Mouse (Mus musculus): Measurements from ENCODE around the gene Kdelc2. TPM values are rescaled to one million over a fixed set of nuclear protein-coding genes. Genes with fewer than 3 reads are reported as not detected.

Kdelc2 gene
- total RNA-seq, 1 experiment, result 5.5 TPM

DNA sequence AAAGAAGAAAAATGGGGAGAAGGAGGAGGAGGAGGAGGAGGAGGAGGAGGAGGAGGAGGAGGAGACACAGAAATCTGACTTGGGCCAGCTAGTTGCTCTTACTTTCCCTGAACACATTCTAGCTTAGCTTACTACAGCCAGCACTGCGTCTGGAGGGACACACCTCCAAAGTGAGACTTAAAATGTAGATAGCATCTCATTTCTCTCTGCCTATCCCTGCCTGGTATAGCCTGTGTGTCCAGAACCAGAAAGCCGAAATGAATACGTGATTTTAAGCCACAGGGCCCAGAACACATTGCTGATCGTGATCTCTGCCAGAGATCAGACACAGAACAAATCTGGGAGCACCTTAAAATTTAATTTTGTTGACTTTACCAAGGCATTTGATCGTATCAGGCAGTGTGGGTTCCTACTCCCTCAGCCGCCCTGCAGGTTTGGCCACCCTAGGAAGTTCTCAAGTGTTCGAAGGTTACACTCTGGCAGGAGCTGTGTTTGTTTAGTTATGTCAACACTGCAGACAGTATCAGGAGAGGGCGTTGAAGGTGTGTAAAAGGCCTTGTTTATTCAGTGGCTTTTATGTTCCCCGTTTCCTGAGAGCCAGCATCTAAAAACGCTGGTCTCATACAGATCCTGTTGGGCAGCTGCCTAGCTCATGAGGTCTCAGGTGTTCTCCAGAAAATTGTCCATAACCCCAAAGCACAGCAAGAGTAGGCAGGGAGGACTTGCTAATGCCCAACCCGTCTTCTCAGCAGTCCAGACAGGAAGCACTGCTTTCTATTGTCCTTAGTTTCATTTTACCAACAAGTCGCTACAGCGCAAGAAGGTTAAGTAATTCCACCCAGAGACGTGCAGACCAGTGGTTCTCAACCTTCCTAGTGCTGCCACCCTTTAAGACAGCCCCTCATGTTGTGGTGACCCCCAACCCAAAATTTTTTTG is 27.3 kb upstream of the Kdelc2 start:
- H3K4me1 ChIP-seq (ENCODE audit: control insufficient read depth in 2 of 2, insufficient read depth in 2 of 2, low read length in 2 of 2, poor library complexity in 1 of 2), result 0 out of 4 replicates have a peak, but pooled peaks cover 0 to 2% of the 10 kb centered on the region in 2 experiments
- H3K9me3 ChIP-seq (ENCODE audit: control insufficient read depth, insufficient read depth, low read depth, low read length), result no peaks in the 10 kb centered on the region
- no peak overlapping the region for H3K4me3 ChIP-seq (ENCODE audit: insufficient read depth in 1 of 2, low read depth in 1 of 2, low read length in 2 of 2, poor library complexity in 1 of 2, severe bottlenecking in 1 of 2)
- in situ Hi-C loops (cut with MboI; ENCODE audit: low sequenced_read_pairs in 2 of 2, unreplicated experiment in 2 of 2), result no loop called here
- TF ChIP-seq CHD2 (IDR thresholded peaks at IDR 0.05; ENCODE audit: low read depth, low read length) (no peak), ZC3H11A (IDR thresholded peaks at IDR 0.05; ENCODE audit: borderline replicate concordance, low read depth, low read length) (no peak), ZNF384 (IDR thresholded peaks at IDR 0.05; ENCODE audit: low read depth, low read length) (no peak), MAFK (IDR thresholded peaks at IDR 0.05; ENCODE audit: insufficient read depth, low read depth, low read length) (no peak), HCFC1 (IDR thresholded peaks at IDR 0.05; ENCODE audit: borderline replicate concordance, insufficient read depth, low read length) (no peak)
- H3K9ac ChIP-seq (ENCODE audit: insufficient read depth, low read depth, low read length, poor library complexity, severe bottlenecking), result no peak overlapping the region
- H3K27ac ChIP-seq (ENCODE audit: insufficient read depth, low read depth, low read length, poor library complexity, severe bottlenecking), result no peak overlapping the region
- DNase-seq (ENCODE audit: low read depth, low spot score), result no peak
- no peaks in the 10 kb centered on the region for H3K36me3 ChIP-seq (ENCODE audit: control insufficient read depth, insufficient read depth, low read length, poor library complexity, severe bottlenecking)

- in situ Hi-C loops (cut with MboI; ENCODE audit: low sequenced_read_pairs in 2 of 2, unreplicated experiment in 2 of 2), result no loop called here
- no peak for DNase-seq (ENCODE audit: low read depth, low spot score)
- no peak for TF ChIP-seq ZC3H11A (IDR thresholded peaks at IDR 0.05; ENCODE audit: borderline replicate concordance, low read depth, low read length)
- TF ChIP-seq HCFC1 (IDR thresholded peaks at IDR 0.05; ENCODE audit: borderline replicate concordance, insufficient read depth, low read length), result no peak
- TF ChIP-seq MAFK (IDR thresholded peaks at IDR 0.05; ENCODE audit: insufficient read depth, low read depth, low read length), result no peak
- TF ChIP-seq ZNF384 (IDR thresholded peaks at IDR 0.05; ENCODE audit: low read depth, low read length), result no peak
- no peak for TF ChIP-seq CHD2 (IDR thresholded peaks at IDR 0.05; ENCODE audit: low read depth, low read length)
Observed at GRCm38 (mm10) chr9:53371339-53371738, 12.5 kb upstream of the Kdelc2 start.

GRCm38 (mm10) chr9:53375907-53376306 is 7.9 kb upstream of the Kdelc2 start:
- DNase-seq (ENCODE audit: low read depth, low spot score), result no peak
- Histone ChIP-seq H3K36me3 (ENCODE audit: control insufficient read depth, insufficient read depth, low read length, poor library complexity, severe bottlenecking) (no peaks in the 10 kb centered on the region), H3K4me3 (ENCODE audit: insufficient read depth in 1 of 2, low read depth in 1 of 2, low read length in 2 of 2, poor library complexity in 1 of 2, severe bottlenecking in 1 of 2) (no peak overlapping the region), H3K27ac (ENCODE audit: insufficient read depth, low read depth, low read length, poor library complexity, severe bottlenecking) (no peak overlapping the region), H3K9ac (ENCODE audit: insufficient read depth, low read depth, low read length, poor library complexity, severe bottlenecking) (no peak overlapping the region), H3K4me1 (ENCODE audit: control insufficient read depth in 2 of 2, insufficient read depth in 2 of 2, low read length in 2 of 2, poor library complexity in 1 of 2) (no peaks in the 10 kb centered on the region), H3K9me3 (ENCODE audit: control insufficient read depth, insufficient read depth, low read depth, low read length) (no peaks in the 10 kb centered on the region)
- no peak for TF ChIP-seq HCFC1 (IDR thresholded peaks at IDR 0.05; ENCODE audit: borderline replicate concordance, insufficient read depth, low read length)
- TF ChIP-seq CHD2 (IDR thresholded peaks at IDR 0.05; ENCODE audit: low read depth, low read length), result no peak
- no peak for TF ChIP-seq ZC3H11A (IDR thresholded peaks at IDR 0.05; ENCODE audit: borderline replicate concordance, low read depth, low read length)
- TF ChIP-seq ZNF384 (IDR thresholded peaks at IDR 0.05; ENCODE audit: low read depth, low read length), result no peak
- no peak for TF ChIP-seq MAFK (IDR thresholded peaks at IDR 0.05; ENCODE audit: insufficient read depth, low read depth, low read length)
- in situ Hi-C loops (cut with MboI; ENCODE audit: low sequenced_read_pairs in 2 of 2, unreplicated experiment in 2 of 2), result loop anchor here in 1 of 2 experiments (25.0 kb wide), 1 partner anchor 114 kb away; no protein-coding TSS in a partner anchor

More at GRCm38 (mm10) chr9:53371339-53371738, 12.5 kb upstream of the Kdelc2 start:
- H3K36me3 ChIP-seq (ENCODE audit: control insufficient read depth, insufficient read depth, low read length, poor library complexity, severe bottlenecking), result no peaks in the 10 kb centered on the region
- no peaks in the 10 kb centered on the region for H3K4me1 ChIP-seq (ENCODE audit: control insufficient read depth in 2 of 2, insufficient read depth in 2 of 2, low read length in 2 of 2, poor library complexity in 1 of 2)
- H3K4me3 ChIP-seq (ENCODE audit: insufficient read depth in 1 of 2, low read depth in 1 of 2, low read length in 2 of 2, poor library complexity in 1 of 2, severe bottlenecking in 1 of 2), result no peak overlapping the region
- no peaks in the 10 kb centered on the region for H3K9me3 ChIP-seq (ENCODE audit: control insufficient read depth, insufficient read depth, low read depth, low read length)
- H3K27ac ChIP-seq (ENCODE audit: insufficient read depth, low read depth, low read length, poor library complexity, severe bottlenecking), result no peak overlapping the region
- H3K9ac ChIP-seq (ENCODE audit: insufficient read depth, low read depth, low read length, poor library complexity, severe bottlenecking), result no peak overlapping the region

GRCm38 (mm10) chr9:53376820-53377219 is 7.0 kb upstream of the Kdelc2 start:
- no peaks in the 10 kb centered on the region for H3K9me3 ChIP-seq (ENCODE audit: control insufficient read depth, insufficient read depth, low read depth, low read length)
- H3K27ac ChIP-seq (ENCODE audit: insufficient read depth, low read depth, low read length, poor library complexity, severe bottlenecking), result no peak overlapping the region
- H3K36me3 ChIP-seq (ENCODE audit: control insufficient read depth, insufficient read depth, low read length, poor library complexity, severe bottlenecking), result no peaks in the 10 kb centered on the region
- H3K4me1 ChIP-seq (ENCODE audit: control insufficient read depth in 2 of 2, insufficient read depth in 2 of 2, low read length in 2 of 2, poor library complexity in 1 of 2), result no peaks in the 10 kb centered on the region; a peak in 1 of 4 replicates
- DNase-seq (ENCODE audit: low read depth, low spot score), result peak; percentile 21
- H3K9ac ChIP-seq (ENCODE audit: insufficient read depth, low read depth, low read length, poor library complexity, severe bottlenecking), result no peak overlapping the region
- no peak for TF ChIP-seq HCFC1 (IDR thresholded peaks at IDR 0.05; ENCODE audit: borderline replicate concordance, insufficient read depth, low read length)
- TF ChIP-seq ZC3H11A (IDR thresholded peaks at IDR 0.05; ENCODE audit: borderline replicate concordance, low read depth, low read length), result no peak
- no peak for TF ChIP-seq ZNF384 (IDR thresholded peaks at IDR 0.05; ENCODE audit: low read depth, low read length)
- no peak for TF ChIP-seq CHD2 (IDR thresholded peaks at IDR 0.05; ENCODE audit: low read depth, low read length)
- TF ChIP-seq MAFK (IDR thresholded peaks at IDR 0.05; ENCODE audit: insufficient read depth, low read depth, low read length), result no peak
- H3K4me3 ChIP-seq (ENCODE audit: insufficient read depth in 1 of 2, low read depth in 1 of 2, low read length in 2 of 2, poor library complexity in 1 of 2, severe bottlenecking in 1 of 2), result no peak overlapping the region
- in situ Hi-C loops (cut with MboI; ENCODE audit: low sequenced_read_pairs in 2 of 2, unreplicated experiment in 2 of 2), result loop anchor here in 1 of 2 experiments (25.0 kb wide), 1 partner anchor 115 kb away; no protein-coding TSS in a partner anchor

All from ES-E14 (cell line).